Mouse (Mus musculus) c-Kit-negative CD71-positive TER-119-positive erythroid progenitor cells, embryonic 14.5 days (primary cell): ENCODE results near the gene Hoxb4.

Experiments used
- DNase-seq: peaks from one replicate; pipeline ENCODE4 v3.0.0-alpha.2; 2013; ENCODE audit warnings: low read depth, low spot score

The Hoxb4 gene

DNA sequence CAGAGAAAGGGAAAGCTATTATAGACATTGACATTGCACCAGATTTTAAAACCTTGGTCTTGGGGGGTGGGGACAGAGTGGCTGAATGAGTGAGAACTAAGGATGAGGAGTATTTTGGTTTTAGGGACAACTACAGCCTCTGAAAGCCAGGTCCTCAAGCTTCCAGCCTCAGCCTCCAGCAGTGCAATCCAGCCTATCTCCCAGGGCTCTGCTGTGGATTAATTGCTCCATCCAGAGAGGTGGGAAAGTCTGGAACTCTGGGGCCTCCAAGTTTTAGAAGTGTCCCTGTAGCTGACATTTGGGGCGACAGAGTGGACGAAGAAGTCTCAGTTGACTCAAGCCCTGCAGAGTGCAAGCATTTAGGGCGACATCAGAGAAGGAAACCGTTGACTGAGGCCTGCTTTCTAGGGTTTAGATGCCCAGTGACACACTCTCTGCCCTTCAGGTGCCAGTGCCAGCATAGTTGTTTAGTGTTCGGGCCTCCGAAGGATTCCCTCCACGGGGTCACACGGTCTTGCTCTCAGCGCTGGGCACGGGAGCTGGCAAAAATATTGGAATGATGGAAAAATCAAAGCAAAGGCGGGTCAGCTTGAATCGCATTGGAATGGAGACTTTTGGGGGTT lies 4.2 kb upstream of the Hoxb4 start:
- no peak for DNase-seq

DNA sequence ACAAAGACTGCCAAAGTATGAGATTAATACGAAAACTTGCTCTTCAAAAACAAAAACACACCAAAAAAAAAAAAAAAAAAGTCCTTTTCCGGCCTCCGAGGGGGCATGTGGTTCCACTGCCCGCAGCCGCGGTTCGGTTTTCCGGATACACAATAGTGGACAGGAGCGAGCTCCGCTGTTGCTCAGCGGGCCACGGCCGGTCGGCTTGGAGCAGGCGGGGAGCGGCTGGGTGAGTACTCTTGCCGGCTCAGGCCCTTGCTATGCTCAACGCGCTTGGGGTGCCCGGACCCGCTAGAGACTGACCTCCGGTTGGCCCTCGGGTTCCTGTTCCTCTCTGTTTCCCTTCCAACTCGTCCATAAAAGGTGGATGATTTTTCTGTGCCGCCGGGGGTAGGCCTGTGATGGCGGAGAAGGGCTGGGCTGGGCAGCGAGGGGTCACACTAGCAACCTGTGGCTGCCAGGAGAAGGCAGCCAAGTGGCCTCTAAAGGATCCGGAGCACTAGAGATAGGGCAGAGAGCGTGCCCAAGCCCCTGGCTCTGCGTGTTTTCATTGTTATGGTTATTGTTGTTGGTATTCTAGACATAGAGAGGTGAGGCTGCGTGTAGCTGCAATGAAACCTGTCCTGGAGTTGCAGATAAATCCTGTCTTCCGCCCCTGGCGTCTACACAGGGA lies 3.3 kb upstream of the Hoxb4 start:
- no peak for DNase-seq

DNA sequence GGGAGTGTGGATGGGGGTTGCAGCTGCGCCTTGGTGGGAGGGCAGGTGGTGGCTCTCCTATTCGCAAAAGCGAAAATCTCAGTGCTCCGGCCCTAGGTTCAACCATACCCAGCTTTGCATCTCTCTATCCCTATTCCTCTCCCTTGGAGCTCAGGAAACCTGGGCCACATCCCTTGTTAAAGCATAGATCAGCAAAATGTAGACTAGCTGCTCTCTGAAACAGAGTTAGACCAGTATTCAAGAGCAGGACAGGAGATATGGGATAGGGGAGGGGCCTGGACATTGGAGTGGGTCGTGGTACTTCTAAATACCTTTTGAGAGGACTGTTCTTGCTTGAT lies 2.8 kb upstream of the Hoxb4 start:
- DNase-seq, result no peak

DNA sequence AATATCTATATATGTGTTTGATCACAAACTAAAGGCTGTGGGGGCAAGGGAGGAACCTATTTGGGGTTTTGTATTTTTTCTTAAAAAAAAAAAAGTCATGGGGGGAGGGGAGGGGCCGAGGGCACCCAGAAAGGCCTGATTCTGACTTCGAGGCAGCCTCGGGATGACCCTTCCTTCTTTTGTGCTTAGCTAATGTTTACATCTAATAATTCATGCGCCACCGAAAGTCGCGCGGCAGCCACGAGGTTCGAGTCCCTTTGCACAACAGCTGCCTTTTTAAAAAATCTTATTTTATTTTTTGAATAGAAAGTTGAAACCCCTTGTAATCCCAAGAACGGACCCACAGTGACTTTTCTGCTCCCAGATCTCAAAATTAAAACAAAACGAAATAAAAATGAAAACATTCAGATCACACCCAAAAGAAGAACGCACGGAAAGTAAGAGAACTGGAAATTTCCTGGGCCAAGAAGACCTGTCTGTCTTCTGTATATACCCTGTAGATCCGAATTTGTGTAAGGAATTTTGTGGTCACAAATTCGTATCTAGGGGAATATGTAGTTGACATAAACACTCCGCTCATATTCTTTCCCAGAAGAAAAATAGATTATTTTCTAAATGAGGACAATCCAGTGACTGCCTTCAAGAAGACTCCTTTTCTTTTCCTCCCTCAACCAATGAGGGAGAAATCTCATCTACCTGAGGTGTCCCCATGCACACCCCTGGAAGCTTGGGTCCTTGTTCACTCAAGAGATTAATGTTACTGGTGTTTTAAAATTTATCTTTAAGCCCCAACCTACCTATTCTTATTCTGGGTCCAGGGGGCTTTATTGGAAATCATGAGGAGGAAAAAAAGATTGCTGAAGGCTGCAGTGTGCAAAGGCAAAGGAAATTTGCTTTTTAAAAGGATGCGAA lies 1.1 kb upstream of the Hoxb4 start:
- DNase-seq, result no peak

DNA sequence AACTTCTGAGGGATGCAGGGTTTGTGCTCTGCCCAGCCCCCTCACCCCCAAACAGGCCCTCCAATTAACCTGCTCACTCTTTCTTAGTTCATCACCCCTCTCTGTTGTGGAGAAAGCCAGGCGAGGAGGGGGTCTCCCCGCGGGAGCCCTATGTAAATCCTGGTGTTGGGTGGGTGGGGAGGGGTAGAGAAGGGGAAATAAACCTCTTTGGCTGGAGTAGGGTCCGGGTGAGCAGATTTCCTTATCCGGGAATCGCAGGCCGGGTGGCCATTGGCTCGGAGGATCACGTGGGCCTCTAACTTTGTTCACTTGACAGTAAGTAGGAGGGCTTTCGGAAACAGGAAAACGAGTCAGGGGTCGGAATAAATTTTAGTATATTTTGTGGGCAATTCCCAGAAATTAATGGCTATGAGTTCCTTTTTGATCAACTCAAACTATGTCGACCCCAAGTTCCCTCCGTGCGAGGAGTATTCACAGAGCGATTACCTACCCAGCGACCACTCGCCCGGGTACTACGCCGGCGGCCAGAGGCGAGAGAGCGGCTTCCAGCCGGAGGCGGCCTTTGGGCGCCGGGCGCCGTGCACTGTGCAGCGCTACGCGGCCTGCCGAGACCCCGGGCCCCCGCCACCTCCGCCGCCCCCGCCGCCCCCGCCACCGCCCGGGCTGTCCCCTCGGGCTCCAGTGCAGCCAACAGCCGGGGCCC lies 452 bp downstream of the Hoxb4 start:
- DNase-seq, result no peak

DNA sequence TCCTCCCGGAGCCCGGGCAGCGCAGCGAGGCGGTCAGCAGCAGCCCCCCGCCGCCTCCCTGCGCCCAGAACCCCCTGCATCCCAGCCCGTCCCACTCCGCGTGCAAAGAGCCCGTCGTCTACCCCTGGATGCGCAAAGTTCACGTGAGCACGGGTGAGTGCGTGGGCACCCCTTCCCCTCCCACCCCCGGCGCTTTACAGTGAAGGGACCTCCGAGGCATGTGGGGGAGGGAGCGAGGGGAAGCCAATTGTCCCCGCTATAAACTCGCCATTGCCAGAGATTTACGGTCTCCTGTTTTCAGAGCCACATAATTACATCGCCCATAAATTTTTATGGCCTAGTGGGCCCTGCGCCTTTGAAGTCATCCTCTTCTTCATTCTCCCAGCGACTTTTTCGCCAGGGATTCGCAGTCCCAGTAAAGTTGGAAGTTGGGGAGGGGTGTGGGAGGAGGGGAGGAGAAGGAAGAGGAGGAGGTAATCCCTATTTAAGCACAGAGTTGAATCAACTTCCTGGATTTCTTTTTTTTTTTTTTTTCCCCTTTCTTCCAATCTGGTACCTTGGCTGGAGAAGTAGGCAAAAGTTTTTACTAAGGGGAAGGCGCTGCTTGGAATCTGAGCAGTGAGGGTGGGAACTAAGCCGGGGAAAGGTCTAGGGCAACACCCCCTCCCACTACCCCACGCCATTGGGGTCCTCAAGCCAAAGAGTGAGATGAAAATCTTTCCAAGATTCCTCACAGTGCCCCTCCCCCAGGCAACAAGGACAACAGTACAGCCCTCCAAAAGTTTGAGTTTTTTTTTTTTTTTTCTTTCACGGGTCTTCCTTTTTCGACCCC lies 1.2 kb downstream of the Hoxb4 start:
- DNase-seq, result no peak

DNA sequence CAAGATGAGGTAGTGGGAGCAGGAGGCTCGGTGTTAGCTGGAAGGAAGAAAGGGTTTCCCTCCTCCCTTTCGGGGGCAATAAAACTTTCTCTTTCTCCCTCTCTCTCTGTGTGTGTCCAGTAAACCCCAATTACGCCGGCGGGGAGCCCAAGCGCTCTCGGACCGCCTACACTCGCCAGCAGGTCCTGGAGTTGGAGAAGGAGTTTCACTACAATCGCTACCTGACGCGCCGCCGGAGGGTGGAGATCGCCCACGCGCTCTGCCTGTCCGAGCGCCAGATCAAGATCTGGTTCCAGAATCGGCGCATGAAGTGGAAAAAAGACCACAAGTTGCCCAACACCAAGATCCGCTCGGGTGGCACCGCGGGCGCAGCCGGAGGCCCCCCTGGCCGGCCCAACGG lies 1.8 kb downstream of the Hoxb4 start:
- no peak for DNase-seq

DNA sequence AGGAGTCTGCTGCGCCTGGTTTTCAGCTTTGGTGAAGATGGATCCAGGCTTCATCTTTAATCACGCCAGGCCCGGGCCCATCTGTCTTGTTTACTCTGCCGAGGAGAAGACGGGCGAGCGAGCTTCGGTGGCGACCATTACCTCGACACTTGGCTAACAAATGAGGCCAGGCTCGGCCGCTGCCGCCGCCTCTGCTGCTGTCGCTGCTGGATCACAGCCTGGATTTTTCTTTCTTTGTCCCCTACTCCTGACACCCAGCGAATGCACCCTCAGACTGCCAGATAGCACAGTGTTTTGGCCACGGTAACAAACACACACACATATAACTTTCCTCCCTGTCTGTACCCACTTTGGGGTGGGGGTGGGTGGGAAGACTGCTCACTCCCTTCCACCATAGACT lies 2.6 kb downstream of the Hoxb4 start:
- DNase-seq, result no peak

DNA sequence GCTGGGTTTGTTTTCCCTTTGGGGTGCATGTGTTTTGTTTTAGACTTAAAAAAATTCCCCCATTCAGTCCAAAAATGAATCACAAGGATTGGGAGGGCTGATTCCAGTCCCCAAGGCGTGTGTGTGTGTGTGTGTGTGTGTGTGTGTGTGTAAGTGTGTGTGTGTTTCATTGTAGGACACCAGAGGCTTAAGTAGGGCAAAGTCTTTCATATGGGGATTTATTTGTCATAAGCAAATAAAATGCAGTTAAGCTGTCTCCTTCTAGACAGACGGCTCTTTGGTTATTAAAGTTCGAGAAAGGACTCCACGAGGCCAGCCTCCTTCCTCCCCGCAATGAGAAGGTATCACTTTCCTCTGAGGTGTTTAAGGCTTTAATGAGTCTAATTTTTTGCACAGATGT lies 3.8 kb downstream of the Hoxb4 start:
- DNase-seq, result no peak

DNA sequence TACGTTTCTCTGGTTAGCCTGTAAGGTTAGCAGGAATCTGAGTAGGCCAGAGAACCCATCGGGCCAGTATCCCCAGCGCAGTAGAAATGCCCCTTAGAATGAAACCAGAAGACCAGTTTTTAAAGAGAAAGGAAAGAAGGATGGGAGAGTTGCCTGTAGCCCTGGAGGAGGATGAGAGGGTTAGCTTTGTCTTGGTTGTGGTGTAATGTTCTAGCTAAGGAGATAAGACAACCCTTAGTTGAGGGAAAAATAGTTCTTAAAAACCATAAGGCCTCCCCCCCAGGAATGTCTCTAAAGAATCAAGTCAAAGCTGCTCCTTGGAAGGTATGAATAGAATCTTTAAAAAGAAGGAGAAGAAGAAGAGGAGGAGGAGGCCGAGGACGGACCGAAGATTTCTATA lies 4.7 kb downstream of the Hoxb4 start:
- DNase-seq, result no peak

DNA sequence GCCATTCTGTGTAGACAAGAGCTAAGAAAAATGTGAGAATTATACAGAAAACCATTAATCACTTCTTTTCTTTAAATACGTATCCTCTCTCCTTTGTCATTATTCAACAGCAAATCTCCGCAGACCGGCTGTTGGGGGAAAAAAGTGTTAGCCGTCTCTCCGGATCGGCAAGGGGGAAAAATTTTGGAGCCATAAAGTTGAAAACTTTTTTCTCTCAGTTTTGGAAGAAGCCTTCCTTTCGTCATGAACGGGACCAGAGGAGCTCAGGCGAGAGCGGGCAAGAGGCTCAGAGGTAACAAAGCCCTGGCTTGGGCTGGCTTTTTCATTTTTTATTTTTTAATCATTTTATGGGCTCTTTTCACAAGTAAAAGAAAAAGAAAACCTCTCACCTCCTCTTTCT lies 5.1 kb downstream of the Hoxb4 start, which contains the start of gene Hoxb3:
Gene Hoxb3, plus strand, starts transcription at position 173 of the 400 bp plus-strand sequence.
- no peak for DNase-seq

DNA sequence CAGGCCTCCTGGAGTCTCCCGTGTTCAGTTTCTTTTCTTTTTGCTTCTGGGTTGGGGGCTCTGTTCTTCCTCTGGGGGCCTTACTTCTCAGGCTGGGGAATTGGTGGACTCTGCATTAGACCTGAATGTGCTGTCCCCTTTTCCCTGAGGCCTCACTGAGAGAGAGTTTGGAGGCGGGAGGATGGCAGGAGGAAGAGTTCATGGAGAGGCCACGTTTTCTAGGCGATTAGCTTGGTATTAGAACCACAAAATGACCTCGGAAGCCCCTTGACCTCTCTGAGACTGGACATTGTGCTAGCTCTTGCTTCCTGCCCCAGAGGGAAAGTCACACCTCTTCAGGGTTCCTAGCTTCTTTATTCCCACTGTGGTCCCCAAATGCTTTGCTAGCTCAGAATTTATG lies 6.1 kb downstream of the Hoxb4 start:
- no peak for DNase-seq

DNA sequence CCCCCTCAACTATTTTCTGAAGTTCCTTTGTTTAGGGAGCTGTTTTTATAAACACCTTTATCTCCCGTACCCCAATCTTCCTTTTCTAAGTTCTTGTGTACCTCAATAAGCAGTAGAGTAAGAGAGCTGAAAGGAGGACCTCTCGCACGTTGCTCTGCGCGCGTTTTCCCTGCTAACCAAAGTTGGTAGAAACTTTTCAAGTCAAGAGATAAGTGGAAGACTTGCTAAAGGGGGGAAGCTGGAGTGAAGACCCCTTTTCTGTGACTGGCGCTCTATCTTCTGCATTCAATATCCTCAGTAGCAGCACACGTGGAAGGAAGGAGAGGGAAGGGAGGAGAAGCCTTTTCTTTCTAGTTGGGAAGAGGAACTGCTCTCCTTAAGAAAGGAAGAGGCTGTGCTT lies 6.9 kb downstream of the Hoxb4 start:
- no peak for DNase-seq

DNA sequence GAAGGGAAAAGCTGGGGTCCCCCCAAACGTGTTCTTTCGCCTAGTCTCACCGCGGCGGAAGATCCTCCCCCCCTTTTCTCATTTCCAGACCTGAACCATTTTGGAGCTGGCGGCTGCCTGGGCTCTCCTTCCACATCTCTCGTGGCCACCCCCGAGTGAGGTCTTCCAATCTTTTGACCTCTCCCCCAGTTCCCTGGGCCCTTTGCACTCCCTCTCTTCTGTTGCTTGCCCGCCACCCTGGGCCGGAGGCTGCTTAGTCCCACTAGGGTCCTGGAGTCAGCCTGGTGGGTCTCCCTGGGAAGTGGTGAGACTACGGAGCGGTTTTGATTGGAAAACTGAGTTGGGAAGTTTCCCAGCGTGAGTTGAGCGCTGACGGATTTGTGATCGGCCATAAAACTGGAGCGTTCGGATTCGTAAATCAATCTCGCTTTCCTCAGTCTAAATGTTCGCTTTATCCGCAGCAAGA lies 7.7 kb downstream of the Hoxb4 start:
- no peak for DNase-seq

DNA sequence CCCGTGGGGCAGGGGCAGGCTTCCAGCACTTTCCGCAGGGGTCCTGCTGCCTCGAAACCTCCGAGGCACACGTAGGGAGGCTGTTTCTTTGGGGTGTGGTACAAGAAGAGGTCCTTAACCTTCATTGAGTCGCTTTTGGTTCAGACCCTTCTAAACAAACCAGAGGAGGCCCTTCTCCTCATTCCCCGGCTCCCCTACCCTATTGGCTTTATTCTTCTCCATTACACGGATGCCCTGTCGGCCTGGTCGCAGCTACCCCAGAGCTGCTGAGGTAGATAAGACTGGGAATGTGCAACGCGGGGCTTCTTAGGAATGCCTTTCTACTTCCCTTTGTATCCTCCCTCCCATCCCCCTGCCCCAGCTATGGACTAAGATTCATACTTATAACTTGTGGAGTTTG lies 8.6 kb downstream of the Hoxb4 start:
- no peak for DNase-seq

DNA sequence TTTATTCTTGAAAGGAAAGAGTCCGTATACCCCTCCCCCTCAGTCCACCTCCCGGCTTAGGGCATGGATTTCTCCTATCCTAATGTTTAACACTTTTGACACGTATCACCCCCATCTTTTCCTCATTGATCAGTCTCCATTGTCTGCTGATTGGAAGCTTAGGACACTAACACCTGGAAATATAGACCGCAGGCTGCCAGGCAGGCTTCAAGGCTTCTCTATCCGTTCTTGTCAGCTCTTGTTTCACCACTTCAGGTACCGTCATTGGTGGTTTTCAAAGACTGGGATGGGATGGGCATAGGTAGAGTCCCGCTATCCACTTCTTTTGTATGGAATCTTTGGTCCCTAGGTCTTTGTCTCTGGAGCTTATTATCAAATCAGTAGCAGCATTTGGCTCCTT lies 9.1 kb downstream of the Hoxb4 start:
- no peak for DNase-seq

DNA sequence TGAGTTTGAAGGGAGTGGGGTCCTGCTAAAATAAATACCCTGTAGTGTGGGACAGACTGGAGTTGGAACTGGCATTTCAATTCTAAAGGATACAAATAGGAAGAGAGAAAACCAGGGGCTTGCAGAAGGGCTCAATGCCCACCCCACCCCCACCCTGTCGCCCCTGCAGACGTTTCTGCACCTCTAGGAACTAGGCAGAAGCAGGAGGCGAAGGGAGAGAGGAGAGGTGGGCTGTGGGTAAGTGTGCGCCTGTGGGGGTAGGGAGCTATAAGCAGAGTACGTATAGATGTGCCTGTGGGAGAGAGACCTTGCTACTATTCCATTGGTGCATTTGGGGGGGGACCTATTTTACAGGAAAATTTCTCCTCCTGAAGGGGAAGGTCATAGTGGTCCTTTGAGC lies 9.7 kb downstream of the Hoxb4 start:
- DNase-seq, result no peak

DNA sequence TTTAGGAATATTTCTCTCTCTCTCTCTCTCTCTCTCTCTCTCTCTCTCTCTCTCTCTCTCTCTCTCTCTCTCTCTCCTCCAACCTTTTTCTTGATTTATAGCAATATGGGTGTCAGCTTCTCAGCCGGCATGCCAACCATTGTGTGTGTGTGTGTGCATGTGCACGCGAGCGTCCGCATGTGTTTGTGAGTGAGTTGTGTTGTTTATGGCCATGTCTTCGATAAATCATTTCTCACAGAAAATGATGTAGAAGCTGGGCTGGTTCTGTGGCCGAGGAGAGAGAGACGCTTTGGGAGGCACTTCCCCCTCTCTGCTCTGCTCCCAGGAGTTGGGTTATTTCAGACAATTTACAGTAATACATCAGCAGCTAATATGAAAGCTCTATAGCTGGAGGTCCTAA lies 10.5 kb downstream of the Hoxb4 start:
- DNase-seq, result no peak

DNA sequence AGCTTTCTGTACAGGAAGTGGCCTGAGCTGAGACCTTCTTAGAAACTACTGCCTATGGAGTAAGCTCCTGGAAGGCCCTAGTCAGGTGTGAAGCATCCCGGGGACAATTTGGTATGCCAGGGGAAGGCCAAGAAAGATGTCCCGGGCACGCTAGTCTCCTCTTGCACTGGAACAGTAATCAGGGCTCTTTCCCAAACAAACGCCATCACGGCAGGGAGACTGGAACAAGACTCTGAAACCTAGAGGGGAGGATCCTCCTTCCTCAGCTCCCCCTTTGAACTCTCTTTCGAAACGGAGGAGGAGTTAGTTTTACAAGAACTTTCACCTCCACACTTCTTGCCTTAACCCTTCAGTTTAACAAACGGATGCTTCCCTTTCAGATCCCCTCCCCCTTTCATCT lies 14.0 kb downstream of the Hoxb4 start:
- DNase-seq, result no peak

DNA sequence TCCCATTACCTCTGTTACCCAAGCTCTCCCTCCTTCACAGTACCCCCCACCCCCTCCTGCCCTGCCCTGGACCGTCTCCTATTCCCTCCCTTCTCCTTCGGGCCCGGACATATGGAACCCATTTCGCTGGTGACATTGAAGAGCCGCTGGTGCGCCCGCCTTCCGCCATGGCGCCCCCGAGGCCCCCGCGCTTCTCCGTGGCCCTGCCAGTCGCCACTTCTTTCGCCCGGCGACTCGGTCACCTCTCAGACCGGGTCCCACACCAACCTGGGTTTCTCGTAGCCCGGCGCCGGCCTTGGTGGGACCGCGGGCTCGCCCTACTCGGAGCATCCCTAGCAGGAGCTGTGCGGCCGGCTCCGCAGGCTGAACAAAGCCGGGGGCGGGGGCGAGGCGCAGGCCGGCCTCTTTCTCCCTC lies 14.6 kb downstream of the Hoxb4 start:
- no peak for DNase-seq
